Comparison of ENCODE assay signal across 27 mouse cellular contexts in genomic region chr11:94614603-94615002, GRCm38 (mm10). TPM values are rescaled to one million over a fixed set of nuclear protein-coding genes. Genes with fewer than 3 reads are reported as not detected.
"Had no signal": no experiment of that assay in that cellular context is flagged by ENCODE, and none has a peak within 500 bp of the region (broad histone marks: within the 10 kb centered on the region; RNA-seq: fewer than 3 reads in every experiment).

No protein-coding gene starts in this region.

- DNase-seq: gastrocnemius, adult 2 months; gastrocnemius, postnatal 10 days; gastrocnemius, postnatal 25 days; heart, adult 18-20 months; heart, postnatal 14 days; heart, postnatal 36 days; kidney, adult 11 months; kidney, adult 2 months; kidney, adult 9 months; kidney, postnatal 14 days; kidney, postnatal 36 days; layer of hippocampus, adult 9-11 months; layer of hippocampus, postnatal 36 days; liver; liver, embryonic 13.5 days had no signal

- H3K4me1 ChIP-seq: heart, embryonic 10.5 days; heart, embryonic 13.5 days; heart, embryonic 15.5 days; hindbrain, embryonic 13.5 days; hindbrain, embryonic 15.5 days; limb, embryonic 10.5 days; liver, embryonic 13.5 days had no signal

- ATAC-seq: inflammation-experienced regulatory T-cells, adult 6 months had no signal

- H3K27me3 ChIP-seq: hindbrain, embryonic 15.5 days; kidney, embryonic 15.5 days had no signal

- H3K36me3 ChIP-seq: heart, embryonic 10.5 days; heart, embryonic 13.5 days; heart, embryonic 15.5 days; hindbrain, embryonic 13.5 days; hindbrain, embryonic 15.5 days; kidney, embryonic 15.5 days; limb, embryonic 10.5 days; limb, embryonic 12.5 days; liver, embryonic 13.5 days had no signal

- H3K9me3 ChIP-seq: heart, embryonic 10.5 days; heart, embryonic 15.5 days; hindbrain, embryonic 13.5 days; hindbrain, embryonic 15.5 days; kidney, embryonic 15.5 days; limb, embryonic 10.5 days; liver, embryonic 13.5 days had no signal

- H3K4me2 ChIP-seq: heart, embryonic 13.5 days; heart, embryonic 15.5 days; hindbrain, embryonic 13.5 days; hindbrain, embryonic 15.5 days; kidney, embryonic 15.5 days; limb, embryonic 12.5 days; liver, embryonic 11.5 days; liver, embryonic 13.5 days had no signal

- H3K9ac ChIP-seq: heart, embryonic 13.5 days; heart, embryonic 15.5 days; hindbrain, embryonic 13.5 days; hindbrain, embryonic 15.5 days; kidney, embryonic 15.5 days; limb, embryonic 12.5 days; liver, embryonic 13.5 days had no signal

- H3K4me3 ChIP-seq: gastrocnemius, adult 2 months; heart, embryonic 10.5 days; heart, embryonic 13.5 days; heart, embryonic 15.5 days; hindbrain, embryonic 13.5 days; hindbrain, embryonic 15.5 days; kidney, embryonic 15.5 days; left cerebral cortex, adult 2 months; limb, embryonic 10.5 days; limb, embryonic 12.5 days; liver, embryonic 13.5 days had no signal

- H3K27ac ChIP-seq: gastrocnemius, adult 2 months; heart, embryonic 10.5 days; heart, embryonic 13.5 days; heart, embryonic 15.5 days; hindbrain, embryonic 13.5 days; hindbrain, embryonic 15.5 days; kidney, embryonic 15.5 days; kidney, postnatal 0 days; left cerebral cortex, adult 2 months; limb, embryonic 10.5 days; limb, embryonic 12.5 days; liver, embryonic 13.5 days had no signal

RNA-seq across cellular contexts. Expression of gene Chad, which starts 49.8 kb away (rescaled TPM):
- polyA plus RNA-seq: liver, embryonic 13.5 days had no signal
